Mouse (Mus musculus) CH12.LX (cell line): ENCODE measurements around the gene Atp1a1.

Source experiments
- CTCF ChIP-seq, 2 experiments: IDR thresholded peaks in 1 of 2; conservative IDR thresholded peaks in 1 of 2; 2 replicates each; pipeline ENCODE4 v1.5.1; 2011 to 2012; ENCODE audit warnings: low read depth in 2 of 2, low read length in 2 of 2, improper control_type of control experiment in 1 of 2, inconsistent platforms in 1 of 2, mild to moderate bottlenecking in 1 of 2, moderate library complexity in 1 of 2
- E2F4 ChIP-seq: IDR thresholded peaks from 2 replicates; pipeline ENCODE4 v1.6.1; 2011; ENCODE audit warnings: low read depth, low read length, improper control_type of control experiment; ENCODE audit not compliant: insufficient replicate concordance
- POLR2A ChIP-seq: IDR thresholded peaks from 2 replicates; pipeline ENCODE4 v1.6.1; 2011; ENCODE audit warnings: low read depth, mild to moderate bottlenecking, improper control_type of control experiment, low read length
- POLR2AphosphoS2 ChIP-seq: IDR thresholded peaks from 2 replicates; pipeline ENCODE4 v1.6.1; 2011; ENCODE audit warnings: low read depth, low read length, improper control_type of control experiment
- ZKSCAN1 ChIP-seq: IDR thresholded peaks from 2 replicates; pipeline ENCODE4 v1.6.1; 2012; ENCODE audit warnings: low read depth, inconsistent platforms, low read length, improper control_type of control experiment, borderline replicate concordance
- ZMIZ1 ChIP-seq: IDR thresholded peaks from 2 replicates; pipeline ENCODE4 v1.6.1; 2012; ENCODE audit warnings: low read depth, mild to moderate bottlenecking, inconsistent platforms, low read length, improper control_type of control experiment

DNA sequence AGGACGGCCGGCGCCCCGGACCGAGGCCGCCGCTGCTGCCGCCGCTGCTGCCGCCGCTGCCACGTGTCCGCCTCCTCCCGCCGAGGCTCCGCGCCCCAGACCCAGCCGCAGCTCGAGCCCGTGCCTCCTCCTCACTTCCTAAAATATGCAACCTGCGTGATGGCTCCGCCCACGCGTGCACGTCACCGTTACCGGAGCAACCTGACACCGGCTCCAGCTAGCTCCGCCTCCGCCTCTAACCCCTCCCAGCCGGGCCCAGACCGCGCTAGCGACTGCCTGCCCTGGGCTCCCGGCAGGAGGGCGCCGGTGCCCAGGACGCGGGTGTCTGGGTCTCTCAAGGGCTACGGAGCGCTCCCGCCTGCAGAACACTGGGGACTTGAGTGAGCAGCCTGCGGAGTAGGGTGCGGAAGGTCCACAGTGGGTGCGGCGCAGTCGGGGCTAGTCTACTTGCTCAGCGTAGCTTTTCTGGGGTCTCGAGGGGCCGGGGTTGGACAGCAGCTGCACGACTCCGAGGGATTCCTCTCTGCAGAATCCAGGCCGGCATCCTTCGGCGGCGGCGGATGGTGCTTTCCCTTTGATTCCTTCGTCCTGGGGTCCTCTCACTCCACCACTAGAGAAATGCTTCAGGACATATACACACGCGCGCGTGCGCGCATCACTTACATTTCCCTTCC is at the start of gene Atp1a1:
- TF ChIP-seq POLR2A (peak; percentile 98), POLR2AphosphoS2 (peak; percentile 89), ZMIZ1 (peak; percentile 96), CTCF (conservative IDR thresholded peaks at IDR 0.05 in 1 of 2, IDR thresholded peaks at IDR 0.05 in 1 of 2; ENCODE audit: low read depth in 2 of 2, low read length in 2 of 2) (no peak), ZKSCAN1 (no peak), E2F4 (no peak)
